Mouse (Mus musculus) bone marrow macrophage, adult 2 months (primary cell): ENCODE data around the gene Myo1a.

ENCODE experiments used
- CTCF ChIP-seq: IDR thresholded peaks from 2 replicates; pipeline ENCODE4 v1.5.1; 2012; ENCODE audit warnings: low read depth, mild to moderate bottlenecking, low read length, moderate library complexity
- POLR2A ChIP-seq: IDR thresholded peaks from 2 replicates; pipeline ENCODE4 v1.6.1; 2012; ENCODE audit warnings: mild to moderate bottlenecking, low read depth, low read length, borderline replicate concordance

GRCm38 (mm10) chr10:127754566-127755166 lies 49.7 kb downstream of the Myo1a start:
- no peak for TF ChIP-seq CTCF
- TF ChIP-seq POLR2A: no peak
